Mouse (Mus musculus) stomach, postnatal 0 days (tissue): ENCODE data around the gene Hdac11.

Source experiments
- CTCF ChIP-seq: IDR thresholded peaks from 2 replicates; pipeline ENCODE4 v1.5.1; 2016; ENCODE audit warnings: antibody characterized with exemption, low read depth, mild to moderate bottlenecking, moderate library complexity
- EP300 ChIP-seq: optimal IDR thresholded peaks from 2 replicates; pipeline ENCODE3; 2016; ENCODE audit warnings: antibody characterized with exemption

DNA sequence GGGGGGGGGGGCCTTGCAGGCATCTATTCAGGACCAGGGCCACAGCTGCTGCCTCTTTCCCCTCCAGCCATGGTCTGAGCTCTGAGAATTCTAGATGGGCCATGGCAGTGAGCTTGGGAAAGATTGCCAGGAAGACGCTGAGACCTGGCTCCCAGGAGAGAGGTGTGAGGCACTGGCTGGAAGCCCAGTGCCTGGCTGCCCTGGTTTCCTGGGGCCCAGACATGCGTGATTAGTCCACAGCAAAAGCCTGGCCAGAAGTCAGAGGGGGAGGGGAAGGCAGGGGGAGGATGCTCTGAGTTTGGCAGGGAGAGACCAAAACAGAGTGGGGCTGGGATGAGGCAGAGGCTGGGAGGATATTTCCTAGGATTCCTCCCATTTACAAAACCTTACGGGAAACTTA lies 3.9 kb downstream of the Hdac11 start:
- TF ChIP-seq CTCF (no peak), EP300 (no peak)
